Mouse (Mus musculus) cerebellum, adult (tissue): ENCODE measurements around the gene Naaa.

Experiments
- ATAC-seq: cut with Nextera tagmentation; 2 replicates; pipeline ENCODE4 v1.9.2; 2017; ENCODE audit warnings: mild to moderate bottlenecking, moderate library complexity, mixed read lengths; ENCODE audit not compliant: insufficient number of reproducible peaks, low FRiP score, low TSS enrichment

Naaa gene

GRCm38 (mm10) chr5:92277437-92278394 is at the start of gene Naaa:
Gene Naaa, minus strand, starts transcription at chr5:92278170.
- peak; percentile 94 for ATAC-seq

- ATAC-seq = no peak
These were observed 49.4 kb upstream of the Naaa start for GRCm38 (mm10) chr5:92327367-92327766.

- no peak for ATAC-seq
These were observed 45.3 kb upstream of the Naaa start for GRCm38 (mm10) chr5:92323264-92323663.

GRCm38 (mm10) chr5:92322612-92323011 is 44.6 kb upstream of the Naaa start:
- ATAC-seq = no peak

- no peak for ATAC-seq
These were observed 43.8 kb upstream of the Naaa start for GRCm38 (mm10) chr5:92321631-92322400.

DNA sequence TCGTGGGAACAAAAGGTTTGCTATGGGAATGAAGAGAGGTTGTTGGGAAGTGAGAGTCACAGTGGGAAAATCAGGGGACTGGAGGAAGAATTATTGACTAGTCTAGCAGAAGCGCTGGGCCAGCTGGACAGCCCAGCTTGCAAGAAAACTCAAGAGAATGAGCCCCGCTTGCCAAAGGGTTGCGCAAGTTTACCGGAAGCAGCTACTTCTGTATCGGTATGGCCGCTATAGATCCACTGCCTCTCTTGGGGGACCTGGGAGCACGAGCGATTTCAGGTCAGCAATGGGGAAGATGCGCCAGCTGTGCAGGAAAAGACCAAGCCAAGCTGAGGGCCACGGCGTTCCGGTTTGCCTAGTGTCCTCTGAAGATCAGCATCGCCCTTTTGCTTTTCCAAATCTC is 40.6 kb upstream of the Naaa start:
- no peak for ATAC-seq

DNA sequence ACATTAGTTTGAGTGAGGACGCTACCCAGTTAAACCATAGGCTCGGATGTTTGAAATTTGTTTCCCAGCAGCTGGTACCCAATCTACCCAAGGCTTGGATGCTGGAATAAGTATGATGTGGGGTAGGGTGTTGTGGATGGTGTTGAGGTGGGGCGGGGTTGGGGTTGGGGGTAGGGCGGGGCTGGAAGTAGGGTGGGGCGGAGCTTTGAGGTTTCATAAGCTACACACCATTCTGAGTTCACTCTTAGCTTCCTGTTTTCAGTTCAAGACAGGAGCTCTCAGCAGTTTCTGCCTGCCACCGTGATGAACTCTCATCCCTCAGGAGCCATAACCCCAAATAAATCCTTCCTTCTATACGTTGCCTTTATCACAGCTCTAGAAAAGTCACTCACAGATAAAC is 40.1 kb upstream of the Naaa start:
- ATAC-seq = no peak

DNA sequence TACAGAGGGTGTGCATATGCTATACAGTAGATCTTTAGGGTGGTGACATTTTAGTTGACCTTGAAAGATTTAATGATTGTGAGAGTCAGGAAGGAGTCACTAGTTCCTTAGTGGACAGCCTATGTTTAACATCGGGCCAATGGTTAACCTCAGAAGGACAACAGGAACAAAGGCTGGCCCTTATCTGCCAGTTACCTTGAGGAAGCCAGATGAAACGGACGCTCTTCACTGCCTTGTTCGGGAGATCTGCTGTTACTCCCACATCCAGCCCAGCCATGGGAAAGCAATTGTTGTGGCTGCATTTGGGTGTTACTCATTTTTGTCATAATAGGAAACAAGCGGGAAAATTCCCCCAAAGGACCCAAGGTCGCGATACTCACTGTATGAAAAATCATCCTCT is 35.8 kb upstream of the Naaa start:
- no peak for ATAC-seq

DNA sequence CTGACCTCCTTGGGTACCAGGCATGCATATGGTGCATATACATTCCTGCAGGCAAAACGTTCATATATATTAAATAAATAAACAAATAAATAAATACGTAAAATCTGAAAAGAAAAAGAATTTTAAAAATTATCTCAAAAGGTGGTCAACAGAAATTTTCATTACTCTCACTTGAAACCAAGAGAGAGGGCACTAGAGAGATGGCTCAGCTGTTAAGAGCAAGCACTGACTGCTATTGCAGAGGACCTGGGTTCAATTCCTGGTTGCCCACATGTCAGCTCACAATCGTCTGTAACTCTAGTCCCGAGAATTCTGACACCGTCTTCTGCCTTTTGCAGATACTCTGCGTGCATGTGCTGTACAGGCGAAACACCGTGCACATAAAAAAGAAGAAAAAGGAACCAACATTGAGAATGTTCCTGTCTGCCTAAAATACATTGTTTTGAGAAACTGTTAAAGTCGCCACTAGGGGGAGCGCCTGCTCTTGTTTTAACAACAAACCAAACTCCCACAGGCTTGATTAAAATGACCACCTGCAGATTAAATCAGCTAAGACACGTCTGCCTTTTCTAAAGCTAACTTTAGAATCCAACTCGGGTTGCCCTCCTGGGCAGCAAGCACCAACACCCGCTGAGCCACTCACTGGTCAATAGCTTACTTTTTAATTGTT is 34.2 kb upstream of the Naaa start:
- no peak for ATAC-seq

DNA sequence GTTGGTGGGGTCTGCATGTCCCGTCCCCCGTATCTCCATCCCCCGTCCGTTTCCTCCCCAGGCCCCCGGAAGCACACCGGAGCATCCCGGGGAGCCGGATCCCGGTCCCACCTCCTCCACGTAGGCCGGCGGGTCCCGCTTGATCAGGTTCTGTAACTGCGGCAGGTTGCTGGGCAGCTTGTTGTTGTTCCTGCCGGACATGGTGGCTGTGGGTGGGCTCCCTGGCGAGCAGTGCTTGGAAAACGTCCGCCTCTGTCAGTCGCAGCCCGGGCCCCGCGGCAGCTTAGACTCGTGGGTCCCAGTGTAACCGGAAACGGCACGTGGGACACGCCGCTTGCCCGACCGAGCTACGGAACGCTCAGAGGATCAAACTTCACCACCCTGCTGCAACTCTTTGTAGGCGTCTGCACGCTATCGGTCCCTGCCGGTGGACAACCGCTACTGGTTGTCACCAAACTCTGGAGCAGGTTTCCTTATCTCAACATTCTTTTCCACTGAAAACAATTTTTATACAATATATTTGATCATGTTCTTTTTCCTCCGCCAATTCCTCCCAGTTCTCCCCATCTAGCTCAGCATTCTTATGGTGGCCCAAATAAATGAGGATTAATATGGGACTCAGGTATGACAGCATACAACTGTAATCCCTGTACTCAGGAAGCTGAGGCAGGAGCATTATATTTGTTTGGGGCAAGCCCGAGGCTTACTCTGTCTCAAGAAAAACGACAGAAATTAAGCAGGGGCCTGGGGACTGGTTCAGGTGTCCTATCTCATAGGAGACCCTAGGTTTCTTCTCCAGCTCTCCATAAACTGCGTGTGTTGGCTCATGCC is 31.9 kb upstream of the Naaa start, which contains the start of gene Sdad1:
TSS of gene Sdad1 (minus strand) at position 799 of the 831 bp plus-strand sequence.
- peak; percentile 75 for ATAC-seq

DNA sequence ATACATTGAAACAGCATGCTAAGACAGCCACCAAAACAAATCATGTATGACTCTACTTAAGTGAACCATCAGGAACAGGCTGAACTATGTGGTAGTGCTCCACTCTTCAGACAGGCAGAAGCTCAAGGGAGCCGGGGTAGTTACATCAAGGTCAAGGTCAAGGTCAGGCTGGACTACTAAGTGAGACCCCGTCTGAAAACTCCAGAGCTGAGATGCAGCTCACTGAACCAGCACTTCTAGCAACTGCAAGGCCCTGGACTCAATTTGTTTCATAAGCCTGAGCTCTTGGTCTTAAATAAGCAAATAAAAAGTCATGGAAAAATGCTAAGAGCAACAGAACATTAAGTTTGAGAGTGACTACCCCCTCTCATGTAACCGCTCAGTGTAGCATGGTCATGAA is 26.3 kb upstream of the Naaa start:
- no peak for ATAC-seq

GRCm38 (mm10) chr5:92302149-92302840 is 24.3 kb upstream of the Naaa start:
- no peak for ATAC-seq

DNA sequence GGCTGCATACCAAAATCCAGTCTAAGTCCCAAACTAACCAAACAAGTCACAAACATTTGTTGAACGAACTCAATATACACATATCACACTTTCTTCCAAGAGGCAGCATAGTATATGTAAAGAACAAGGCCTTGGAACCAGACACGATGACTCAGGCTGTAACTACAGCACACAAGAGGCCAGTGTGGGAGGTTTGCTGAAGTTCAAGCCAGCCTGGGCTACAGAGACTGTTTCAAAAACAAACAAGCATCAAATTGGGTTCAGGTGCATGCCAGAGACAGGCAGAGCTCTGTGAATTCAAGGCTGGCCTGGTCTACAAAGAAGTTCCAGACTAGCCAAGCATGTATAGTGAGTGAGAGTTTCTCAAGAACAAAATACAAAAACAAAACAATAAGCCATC is 16.6 kb upstream of the Naaa start:
- ATAC-seq = no peak

GRCm38 (mm10) chr5:92291652-92292414 is 13.9 kb upstream of the Naaa start:
- ATAC-seq = no peak

DNA sequence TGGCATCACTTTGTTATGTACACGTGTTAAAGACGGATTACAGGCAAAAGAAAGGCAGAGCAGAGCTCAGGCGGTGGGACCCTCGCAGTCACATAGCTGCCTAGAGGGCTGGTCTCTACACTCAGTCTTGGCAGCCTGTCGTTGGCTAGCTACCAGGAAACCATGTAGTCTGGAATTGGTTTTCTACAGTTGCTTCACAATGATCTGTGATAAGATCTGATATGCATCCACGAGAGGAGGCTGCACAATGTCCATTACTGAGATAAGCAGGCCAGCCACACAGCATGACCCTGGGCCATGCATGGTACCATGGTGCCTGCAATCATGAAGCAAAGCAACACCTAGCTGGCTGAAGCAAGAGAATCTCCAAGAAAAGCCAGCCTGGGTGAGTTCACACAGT is 9.9 kb upstream of the Naaa start:
- ATAC-seq = no peak

- ATAC-seq = no peak
These were observed 5.1 kb upstream of the Naaa start for GRCm38 (mm10) chr5:92283107-92283506.

GRCm38 (mm10) chr5:92282571-92282970 is 4.6 kb upstream of the Naaa start:
- ATAC-seq = no peak

- no peak for ATAC-seq
These were observed 1.1 kb upstream of the Naaa start for GRCm38 (mm10) chr5:92278942-92279537.
